Mouse (Mus musculus) thymus, postnatal 14 days (tissue): ENCODE results near the gene Ildr1.

Source experiments
- DNase-seq: peaks from one replicate; pipeline ENCODE4 v3.0.0; 2021

Ildr1 gene

DNA sequence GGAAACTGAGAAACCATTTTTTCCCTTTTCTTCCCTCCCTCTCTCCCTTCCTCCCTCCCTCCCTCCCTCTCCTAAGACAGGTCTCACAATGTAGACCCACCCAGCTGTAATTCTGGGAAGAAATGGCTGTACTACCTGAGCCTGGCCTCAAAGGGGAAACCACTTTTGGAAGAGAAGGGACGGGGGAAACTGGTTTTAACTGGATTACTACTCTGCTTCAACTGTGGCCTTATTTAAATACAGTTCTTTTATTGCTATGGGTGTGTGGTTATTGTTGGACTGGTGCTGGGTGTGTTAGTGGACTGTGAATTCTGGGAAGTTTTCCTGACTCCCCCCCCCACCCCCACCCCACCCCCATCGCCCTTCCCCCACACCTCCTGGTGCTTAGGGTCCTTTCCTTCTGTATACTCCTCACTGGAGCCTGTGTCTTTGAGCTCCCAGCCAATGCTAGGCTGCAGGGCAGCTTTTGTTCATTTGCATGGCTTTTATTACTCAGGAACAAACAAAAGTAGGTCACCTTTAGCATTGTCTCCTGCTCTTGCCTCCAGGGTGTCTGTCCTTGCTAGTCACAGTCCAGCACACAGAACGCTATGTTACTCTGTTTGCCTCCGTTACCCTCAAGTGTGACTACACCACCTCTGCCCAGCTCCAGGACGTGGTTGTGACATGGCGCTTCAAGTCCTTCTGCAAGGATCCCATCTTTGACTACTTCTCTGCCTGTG lies 14.1 kb downstream of the Ildr1 start:
- DNase-seq = no peak

DNA sequence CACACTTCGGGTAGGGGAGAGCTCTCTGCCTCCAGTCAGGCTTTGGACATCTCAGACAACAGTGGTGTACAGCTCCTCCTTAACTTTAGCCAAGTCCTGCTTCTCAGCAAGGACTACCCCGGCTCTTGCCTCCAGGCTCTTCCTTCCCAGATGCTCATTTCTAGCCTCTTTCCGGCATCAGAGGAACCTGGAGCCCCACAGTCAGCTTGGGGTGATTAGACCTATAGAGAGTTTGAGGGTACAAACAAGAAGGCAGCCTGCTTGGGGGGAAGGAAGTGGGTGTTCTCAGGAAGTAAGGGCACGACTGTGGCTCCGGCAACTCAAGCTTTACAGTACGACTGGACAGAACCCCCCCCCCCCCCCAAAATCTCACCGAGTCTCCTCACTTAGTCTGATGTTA lies 15.0 kb downstream of the Ildr1 start:
- no peak for DNase-seq

DNA sequence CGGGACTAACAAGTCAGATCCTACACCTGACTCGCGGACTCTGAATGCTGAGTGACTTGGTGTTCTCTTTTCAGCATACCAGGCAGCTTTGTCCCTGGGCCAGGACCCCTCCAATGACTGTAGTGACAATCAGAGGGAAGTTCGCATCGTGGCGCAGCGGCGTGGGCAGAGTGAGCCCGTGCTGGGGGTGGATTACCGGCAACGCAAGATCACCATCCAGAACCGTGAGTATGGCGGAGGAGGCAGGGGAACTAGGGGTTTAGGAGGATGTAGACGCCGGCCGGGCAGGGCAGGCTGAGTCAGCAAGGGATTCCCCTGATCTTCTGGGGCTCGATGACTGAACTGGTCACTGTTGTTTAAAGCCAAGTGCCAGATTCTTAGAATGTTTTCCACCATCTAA lies 15.6 kb downstream of the Ildr1 start:
- no peak for DNase-seq

DNA sequence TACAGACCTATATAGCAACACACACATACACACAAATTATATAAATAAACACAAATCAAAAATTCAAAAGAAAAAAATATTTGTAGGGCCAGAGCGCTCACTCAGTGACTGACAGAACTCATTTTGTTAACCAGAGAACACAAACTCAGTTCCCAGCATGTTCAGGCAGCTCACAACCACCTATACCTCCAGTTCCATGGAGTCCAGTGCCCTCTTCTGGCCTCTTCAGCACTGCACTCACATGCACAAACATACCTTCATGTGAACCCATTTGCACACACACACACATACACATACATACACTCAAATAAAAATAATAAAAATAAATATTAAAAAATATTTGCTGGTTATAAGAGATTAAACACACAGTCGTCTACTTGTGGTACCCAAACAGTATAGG lies 17.0 kb downstream of the Ildr1 start:
- no peak for DNase-seq

DNA sequence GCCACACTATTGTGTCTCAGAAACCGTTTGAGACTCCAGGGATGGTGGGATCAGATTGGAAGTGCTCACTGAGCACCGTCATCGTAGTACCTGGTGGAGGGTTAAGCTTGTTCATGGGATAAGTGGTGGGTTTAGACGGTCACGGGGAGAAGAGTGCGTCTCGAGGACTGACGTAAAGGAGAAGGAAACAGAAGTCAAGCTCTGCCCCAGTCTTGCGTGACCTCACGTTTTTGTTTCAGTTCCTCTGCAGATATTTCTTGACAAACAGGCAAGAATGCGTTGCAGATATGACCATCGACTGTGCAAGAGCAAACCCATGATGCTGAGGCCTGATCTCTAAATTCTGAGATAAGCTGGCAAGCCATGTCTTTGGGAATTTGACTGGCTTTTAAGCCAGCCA lies 18.0 kb downstream of the Ildr1 start:
- DNase-seq = no peak

DNA sequence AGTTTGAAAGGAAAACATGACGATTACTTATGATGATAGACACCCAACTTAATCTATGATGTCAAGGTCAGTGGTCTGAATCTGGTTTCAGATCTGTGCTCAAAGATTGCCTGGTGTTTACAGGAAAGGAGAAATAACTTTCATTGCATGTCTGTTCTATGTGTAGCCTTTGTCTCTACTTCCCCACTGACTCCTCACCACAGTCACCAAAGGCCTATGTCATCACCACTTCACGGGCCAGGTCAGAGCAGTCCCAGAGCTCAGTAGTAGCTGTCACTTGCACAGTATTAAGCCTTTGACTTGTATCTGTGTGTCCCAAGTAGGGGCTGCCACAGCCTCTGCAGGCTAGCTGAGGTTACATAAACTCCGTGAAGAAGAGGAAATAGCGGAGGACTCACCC lies 23.7 kb downstream of the Ildr1 start:
- no peak for DNase-seq

DNA sequence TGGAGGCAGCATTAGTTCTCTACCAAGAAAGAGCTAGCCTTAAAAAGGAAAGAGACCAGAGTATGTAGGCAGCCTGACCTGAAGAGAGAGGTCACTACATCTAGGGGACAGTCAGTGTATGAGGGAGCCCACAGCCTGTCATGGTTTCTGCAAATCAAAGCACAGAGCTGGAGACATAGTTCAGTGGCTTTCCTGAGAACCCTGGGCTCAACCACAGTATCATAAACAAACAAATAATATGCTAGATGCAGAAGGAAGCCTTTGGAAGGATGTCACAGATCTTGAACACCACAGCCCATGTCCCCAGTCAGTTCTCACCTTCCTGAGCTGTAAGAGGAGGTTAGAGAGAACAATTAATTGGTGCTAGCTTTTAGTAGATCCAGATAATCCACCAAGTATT lies 24.9 kb downstream of the Ildr1 start:
- DNase-seq = no peak

DNA sequence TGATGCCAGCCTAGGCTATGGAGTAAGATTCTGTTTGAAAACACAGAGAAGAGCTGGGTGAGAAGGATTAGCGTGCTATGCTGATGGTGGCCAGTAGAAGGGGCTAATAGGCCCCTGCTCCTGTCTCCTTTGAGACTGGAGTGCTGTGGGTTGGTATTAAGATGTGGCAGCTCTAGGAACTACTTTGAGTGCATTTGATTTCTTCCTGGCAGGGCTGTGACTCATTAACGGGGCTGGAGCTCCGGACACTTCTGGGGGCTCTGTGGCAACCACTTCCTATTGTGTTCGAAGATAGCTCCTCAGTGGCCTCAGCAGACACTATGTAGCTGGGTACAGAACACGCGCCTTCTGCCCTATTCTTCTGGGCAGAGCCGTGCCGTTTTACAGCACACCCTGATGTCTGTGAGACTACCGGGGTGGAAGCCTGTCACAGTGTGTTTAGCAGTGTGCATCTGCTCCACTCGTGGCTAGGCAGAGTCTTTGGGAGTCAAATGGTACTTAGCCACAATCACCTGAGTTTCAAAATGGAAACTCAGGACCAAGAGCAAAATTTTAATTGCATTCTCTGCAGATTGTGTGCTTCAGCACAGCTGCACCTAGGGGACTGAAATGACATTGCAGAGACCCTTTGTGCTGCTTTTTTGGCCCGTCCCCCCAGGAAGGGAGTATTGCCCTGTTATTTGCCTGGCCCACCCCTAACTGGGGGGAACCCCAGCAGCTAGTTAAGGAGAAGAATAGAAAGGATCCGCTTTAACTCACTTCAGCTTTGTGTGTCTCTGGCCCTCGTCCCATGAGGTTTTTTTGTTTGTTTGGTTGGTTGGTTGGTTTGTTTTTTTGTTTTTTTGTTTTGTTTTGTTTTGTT lies 26.6 kb downstream of the Ildr1 start:
- no peak for DNase-seq

DNA sequence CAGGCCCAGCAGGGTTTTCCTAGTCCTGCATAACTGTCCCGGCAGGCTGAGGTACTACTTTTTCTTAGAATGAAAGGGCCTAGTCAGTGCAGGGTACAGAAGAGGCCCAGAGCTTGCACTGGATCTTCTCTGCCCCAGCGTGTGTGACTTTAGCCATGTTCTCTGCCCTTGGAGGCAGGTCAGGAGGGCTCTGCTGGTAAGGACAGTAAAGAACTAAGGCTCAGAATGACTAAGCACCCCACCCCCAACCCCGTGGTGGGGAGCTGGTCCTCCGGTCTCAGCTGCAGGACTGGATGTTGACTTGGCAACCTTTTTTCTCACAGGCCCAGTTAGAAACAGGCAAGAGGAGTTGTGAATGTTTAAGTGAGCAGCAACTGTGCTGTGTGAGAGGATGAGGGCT lies 29.0 kb downstream of the Ildr1 start:
- DNase-seq = no peak

DNA sequence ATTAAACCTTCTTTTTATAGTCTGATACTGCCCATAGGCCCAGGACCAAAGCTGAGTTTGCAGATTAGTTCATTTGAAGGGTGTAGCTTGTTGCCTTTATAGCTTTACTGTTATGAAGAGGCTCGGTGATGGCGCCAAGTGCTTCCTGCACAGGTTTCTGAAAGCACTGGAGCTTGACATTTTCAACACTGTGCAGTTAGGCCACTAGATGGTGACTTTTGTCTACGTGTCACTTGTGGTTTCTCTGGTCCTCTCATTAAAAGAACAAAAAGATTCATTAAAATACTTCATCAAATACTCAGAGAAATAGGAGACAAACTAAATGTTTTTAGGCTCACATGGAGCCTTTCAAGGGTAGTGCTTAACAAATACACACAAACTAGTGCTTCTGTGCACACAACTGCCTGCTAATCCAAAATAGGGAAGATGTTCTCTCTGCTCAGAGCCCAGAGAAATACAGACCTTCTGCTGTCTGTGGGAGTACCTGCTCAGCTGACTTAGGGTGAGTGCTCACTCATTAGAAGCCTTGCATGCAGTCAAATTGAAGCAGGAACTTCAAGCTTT lies 30.2 kb downstream of the Ildr1 start:
- DNase-seq = no peak

DNA sequence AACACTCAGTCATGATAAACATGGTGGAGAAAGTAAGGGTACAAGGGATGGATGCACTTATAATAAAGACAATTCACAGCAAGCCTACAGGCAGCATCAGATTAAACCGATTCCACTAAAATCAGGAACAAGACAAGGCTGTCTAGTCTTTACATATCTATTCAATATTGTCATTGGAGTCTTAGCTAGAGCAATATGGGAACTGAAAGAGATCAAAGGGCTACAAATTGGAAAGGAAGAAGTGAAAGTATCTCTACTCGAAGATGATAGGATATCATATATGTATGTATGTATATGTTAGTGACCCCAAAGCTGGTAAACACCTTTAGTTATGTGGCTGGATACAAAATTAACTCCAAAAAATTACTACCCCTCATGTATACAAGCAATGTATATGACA lies 35.2 kb downstream of the Ildr1 start:
- no peak for DNase-seq

DNA sequence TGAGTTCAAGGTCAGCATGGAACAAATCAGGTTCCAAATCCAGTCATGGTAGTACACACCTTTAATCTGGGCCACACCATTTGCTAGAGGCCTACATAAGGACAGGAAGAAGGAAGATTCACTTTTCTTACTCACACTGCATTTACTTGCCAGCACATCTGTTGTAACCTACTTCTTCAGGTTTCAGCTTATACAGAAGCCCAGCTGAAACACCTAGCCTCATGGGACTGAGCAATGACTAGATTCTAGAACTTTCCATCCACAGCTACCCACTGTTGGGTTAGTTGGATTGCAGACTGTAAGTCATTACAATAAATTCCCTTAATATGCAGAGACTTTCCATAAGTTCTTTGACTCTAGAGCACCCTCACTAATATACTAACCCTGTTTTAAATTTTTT lies 38.8 kb downstream of the Ildr1 start:
- DNase-seq = no peak

DNA sequence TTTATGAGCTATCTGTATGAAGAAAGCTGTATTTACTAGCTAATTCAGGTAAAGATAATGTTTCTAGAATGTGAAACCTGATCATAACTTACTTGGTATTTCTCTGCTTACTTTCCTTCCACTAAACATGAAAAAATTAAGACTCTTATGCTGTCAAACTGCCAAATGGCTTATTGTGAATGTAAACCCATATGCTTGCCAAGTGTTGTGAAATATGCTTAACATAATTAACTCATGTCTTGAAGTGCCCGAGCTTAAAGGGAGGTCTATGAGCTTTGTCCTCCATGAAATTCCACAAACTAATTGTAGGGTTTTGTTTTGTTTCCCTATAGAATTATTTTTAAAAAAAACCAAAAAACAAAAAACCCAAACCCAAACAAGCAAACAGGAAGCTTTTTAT lies 40.0 kb downstream of the Ildr1 start:
- no peak for DNase-seq

DNA sequence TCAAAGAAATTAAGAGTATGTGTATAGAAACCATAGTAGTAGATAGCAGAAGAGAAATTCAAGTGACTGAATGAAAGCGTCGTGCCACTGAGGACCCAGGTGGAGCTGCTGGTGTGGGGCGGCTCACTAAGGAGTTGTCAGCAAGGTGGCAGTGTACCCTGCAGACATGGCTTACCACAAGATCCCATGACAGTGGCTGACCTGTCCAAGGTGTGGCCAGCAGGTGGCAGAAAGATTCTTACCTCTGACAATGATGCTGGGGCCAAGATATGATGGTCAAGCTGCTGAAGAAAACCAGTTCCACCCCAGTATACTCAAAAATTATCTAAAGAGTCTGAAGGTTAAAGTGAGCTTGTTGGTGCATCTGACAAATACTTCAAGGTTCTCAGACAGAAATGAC lies 41.6 kb downstream of the Ildr1 start:
- DNase-seq = no peak

DNA sequence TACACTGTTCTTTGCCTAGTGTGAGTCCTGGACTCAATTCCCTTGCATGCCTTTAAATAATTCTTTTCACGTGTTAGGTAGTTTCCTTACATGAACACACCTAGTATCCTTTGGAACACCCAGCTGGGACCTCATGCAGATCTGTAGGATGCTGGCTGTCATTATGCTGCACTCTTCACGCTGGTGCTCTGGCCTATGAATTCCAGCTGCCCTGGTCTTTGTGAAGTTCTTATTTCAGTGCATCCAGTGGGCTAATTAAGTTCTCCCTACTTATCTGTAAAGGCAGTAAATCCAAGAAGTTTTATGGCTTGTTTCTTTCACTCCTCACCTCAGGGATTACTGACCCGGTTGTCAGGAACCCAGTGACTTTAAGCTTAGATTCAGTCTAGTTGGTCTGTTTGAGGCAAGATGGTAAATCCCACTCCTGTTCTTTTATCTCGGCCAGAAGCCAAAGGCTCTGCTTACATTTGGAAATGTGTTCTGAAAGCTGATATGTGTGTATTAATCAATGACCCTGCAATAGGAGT lies 45.7 kb downstream of the Ildr1 start:
- DNase-seq = no peak

DNA sequence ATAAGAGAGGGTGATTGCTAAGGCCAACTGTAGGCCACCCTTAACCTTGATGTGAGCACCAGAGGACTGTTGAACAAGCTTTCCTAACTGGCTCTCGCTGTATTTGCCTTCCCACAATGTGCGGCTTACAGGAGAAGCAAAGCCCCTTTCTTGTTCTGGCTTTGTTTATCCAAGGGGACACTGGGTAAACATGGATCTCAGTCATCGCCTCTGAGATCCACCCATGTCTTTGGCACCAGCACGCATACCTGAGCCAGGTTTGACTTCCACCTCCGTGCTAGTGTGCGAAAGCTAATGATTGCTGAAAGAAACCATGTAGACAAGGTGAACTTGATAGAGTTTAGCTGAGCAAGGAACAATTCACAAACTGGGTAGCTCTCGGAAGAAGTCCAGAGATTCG lies 49.8 kb downstream of the Ildr1 start:
- DNase-seq = no peak

DNA sequence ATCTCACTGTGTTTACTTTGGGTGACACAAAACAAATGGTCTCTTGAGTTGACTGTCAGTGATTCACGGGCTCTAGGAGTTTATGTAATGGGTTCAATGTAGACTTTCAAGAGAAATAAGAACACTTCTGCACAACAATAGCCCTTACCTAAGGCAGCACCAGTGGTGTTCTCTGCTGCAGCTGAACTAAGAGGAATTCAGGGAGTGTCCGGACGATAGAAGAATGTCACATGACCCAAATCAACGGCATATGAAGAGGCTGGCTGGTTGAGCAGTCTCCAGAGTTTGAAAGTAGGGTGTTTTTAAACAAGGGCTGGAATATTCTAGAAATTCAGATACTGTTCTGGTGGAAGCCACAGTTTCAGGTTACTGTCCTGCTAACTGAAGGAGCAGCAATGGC lies 53.3 kb downstream of the Ildr1 start:
- DNase-seq = no peak

DNA sequence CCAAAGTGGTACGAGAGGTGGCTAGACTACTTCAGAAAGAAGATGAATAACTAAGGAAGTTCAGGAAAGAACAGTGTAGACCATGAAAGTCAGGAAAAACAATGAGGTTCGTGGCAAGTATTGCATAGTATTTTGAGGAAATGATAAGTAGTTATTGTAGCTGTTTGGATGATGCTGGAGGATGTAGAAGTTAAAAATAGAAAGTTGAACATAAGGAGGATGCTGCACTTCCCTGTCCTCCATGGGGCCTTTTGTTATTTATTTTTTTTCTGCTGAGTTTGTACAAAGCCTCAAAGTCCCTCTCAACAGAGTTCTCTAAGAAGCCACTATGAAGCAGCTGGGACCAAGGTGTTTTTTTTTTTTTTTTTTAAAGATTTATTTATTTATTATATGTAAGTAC lies 54.0 kb downstream of the Ildr1 start:
- no peak for DNase-seq

DNA sequence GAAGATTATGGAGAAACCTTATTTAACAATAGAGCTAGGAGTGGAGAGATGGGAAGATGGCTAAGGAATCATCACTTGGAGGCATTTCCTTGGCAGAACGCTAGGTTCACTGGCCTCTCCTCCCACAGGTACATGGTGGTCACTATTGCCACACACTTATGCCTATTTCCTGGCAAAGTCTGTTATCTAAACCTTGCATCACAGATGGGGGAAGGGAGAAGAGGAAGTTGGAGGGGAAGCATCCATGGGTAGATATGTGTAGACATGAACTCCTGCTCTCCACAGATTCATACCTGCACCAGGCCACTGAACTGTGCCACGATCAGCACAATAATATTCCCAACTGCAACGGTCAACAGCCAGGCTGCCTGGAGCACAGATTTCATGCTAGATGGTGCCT lies 58.2 kb downstream of the Ildr1 start:
- DNase-seq = no peak

DNA sequence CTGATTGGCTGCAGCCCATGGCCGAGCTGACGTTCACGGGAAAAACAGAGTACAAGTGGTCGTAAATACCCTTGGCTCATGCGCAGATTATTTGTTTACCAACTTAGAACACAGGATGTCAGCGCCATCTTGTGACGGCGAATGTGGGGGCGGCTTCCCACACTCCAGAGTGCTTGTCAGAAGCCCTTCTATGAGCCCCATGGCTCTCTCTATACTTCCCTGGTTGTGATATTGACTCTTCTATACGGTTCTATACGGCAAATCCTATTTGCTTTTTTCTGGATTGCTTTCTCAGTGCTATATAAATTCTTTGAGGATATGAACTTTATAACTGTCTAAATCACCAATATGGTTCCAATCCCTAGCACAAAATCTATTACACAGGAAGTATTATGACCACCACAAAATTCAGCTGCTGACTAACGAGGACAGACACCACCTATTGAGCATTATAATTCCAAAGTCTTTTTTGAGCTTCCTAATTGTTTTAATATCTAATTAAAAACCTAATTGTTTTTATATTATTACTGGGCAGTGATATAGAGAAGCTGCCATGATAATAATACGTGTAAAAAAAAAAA lies 76.5 kb downstream of the Ildr1 start:
- DNase-seq = peak; percentile 29

DNA sequence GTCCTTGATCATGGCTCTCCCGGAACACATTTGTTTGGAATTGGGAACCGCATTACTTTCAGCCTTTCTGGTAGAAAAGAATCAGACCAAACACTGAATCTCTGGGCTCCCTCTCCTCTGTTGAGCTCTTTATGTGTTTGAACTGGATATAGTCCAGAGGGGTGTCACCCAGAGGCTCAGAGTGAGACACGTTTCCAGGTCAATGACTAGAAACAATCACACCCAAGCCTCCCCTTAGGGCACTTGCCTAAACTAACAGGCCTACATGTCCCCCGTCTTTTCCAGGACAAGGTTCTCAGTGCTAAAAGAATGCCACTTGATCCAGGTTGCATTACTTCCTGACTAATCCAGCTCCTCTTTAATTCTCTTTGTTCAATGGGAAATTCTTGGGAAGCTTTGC lies 77.1 kb downstream of the Ildr1 start:
- DNase-seq = no peak

DNA sequence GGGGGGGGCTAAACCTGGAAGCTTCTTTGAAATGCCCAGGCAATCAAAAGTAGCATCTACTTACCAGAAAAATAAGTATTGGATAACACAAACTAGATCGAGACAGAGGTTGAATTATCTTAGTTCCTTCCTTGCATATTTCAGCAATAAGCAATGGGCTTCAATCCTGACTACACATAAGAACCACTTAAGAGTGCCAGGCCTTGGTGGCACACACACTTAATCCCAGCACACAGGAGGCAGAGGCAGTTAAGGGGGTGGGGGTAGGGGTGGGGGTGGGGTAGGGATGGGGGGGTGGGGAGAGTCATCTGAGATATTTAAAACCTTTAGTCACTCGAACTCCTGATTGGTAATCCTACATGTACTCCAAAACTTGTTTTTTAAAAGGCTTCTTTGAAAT lies 77.5 kb downstream of the Ildr1 start:
- DNase-seq = no peak

DNA sequence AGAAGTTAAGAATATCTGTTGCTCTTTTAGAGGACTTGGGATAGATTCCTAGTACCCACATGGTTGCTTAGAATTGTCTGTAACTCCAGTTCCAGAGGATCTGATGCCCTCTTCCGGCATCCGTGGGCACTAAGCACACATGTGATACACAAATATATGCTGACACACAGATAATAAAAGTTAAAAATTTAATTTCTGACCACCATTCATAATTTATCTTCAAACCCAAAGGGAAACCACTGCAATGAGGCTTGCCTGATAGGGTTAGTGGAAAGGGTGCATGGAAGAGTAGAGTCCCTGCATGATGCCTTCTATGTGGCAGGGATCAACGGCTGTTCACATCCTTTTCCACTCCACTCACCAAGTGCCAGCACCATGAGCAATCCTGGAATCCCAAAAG lies 77.9 kb downstream of the Ildr1 start:
- no peak for DNase-seq

DNA sequence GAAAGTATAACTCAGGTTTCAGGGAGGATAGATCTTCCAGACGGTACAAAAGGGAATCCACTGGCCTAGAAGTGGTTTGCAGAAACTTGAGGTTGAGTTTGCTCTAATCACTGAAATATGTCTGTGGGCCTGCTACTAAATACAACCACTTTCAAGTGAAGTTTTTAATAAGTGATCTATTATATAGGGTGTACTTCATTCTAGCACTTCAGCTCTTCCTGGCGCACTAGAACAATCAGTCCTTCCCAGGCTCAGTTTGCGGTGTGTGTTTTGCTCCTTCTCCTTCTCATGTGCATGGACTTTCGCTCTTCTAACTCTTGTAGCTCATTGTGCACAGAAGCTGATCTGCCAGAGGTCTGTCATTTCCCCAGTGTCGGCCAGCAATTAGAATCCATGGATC lies 79.2 kb downstream of the Ildr1 start:
- no peak for DNase-seq
